Mouse (Mus musculus) CH12.LX (cell line): ENCODE measurements around the gene Cd180. TPM values are rescaled to one million over a fixed set of nuclear protein-coding genes. Genes with fewer than 3 reads are reported as not detected.
A peak's percentile ranks its signal among the peaks of the same experiment; 100 is the strongest.

Experiments
- DNase-seq: peaks from one replicate; pipeline ENCODE4 v3.0.0-alpha.2; 2013; ENCODE audit errors: extremely low read depth
- H3K27ac ChIP-seq: 2 replicates; pipeline ENCODE4 v1.5.1; 2012; ENCODE audit warnings: low read depth, mild to moderate bottlenecking, control low read depth, moderate library complexity; ENCODE audit not compliant: insufficient read depth
- H3K27me3 ChIP-seq: replicated peaks from 2 replicates; pipeline ENCODE3; 2012; ENCODE audit warnings: inconsistent platforms
- H3K36me3 ChIP-seq, 2 experiments: replicated peaks in 1 of 2; 2 replicates each; pipeline versions ENCODE3 to v1.6.1; 2012; ENCODE audit warnings: inconsistent platforms in 1 of 2, low read length in 1 of 2, mild to moderate bottlenecking in 1 of 2, mixed read lengths in 1 of 2, moderate library complexity in 1 of 2; ENCODE audit not compliant: control insufficient read depth in 1 of 2, insufficient read depth in 1 of 2
- H3K4me1 ChIP-seq, 2 experiments: 2 replicates each; pipeline ENCODE4 v1.6.1; 2012; ENCODE audit warnings: inconsistent platforms in 1 of 2, moderate library complexity in 1 of 2; ENCODE audit not compliant: insufficient read depth in 2 of 2, control insufficient read depth in 1 of 2
- H3K4me2 ChIP-seq: 2 replicates; pipeline ENCODE4 v1.6.1; 2012; ENCODE audit warnings: low read depth, mild to moderate bottlenecking, control low read depth; ENCODE audit not compliant: poor library complexity, insufficient read depth, severe bottlenecking
- H3K4me3 ChIP-seq, 3 experiments: fragments of 150-350 bp in 1 of 3; sonication (generic) in 1 of 3; replicated peaks in 1 of 3; 2 replicates each; pipeline versions ENCODE3 to v1.5.1; 2011 to 2012; ENCODE audit warnings: low read depth in 2 of 3, low read length in 2 of 3, mild to moderate bottlenecking in 2 of 3, moderate library complexity in 2 of 3, control low read depth in 1 of 3, improper control_type of control experiment in 1 of 3, inconsistent platforms in 1 of 3, mixed read lengths in 1 of 3; ENCODE audit not compliant: poor library complexity in 1 of 3
- H3K79me2 ChIP-seq: replicated peaks from 2 replicates; pipeline ENCODE4 v1.6.1; 2012; ENCODE audit warnings: mild to moderate bottlenecking, moderate library complexity; ENCODE audit not compliant: control insufficient read depth, poor library complexity, insufficient read depth, severe bottlenecking; ENCODE audit errors: extremely low read depth
- H3K9ac ChIP-seq: 2 replicates; pipeline ENCODE4 v1.6.1; 2012; ENCODE audit warnings: low read depth, mild to moderate bottlenecking, control low read depth, moderate library complexity; ENCODE audit not compliant: insufficient read depth
- H3K9me3 ChIP-seq: replicated peaks from 2 replicates; pipeline ENCODE3; 2012; ENCODE audit warnings: low read length, inconsistent platforms, mixed read lengths
- BHLHE40 ChIP-seq: IDR thresholded peaks from 2 replicates; pipeline ENCODE4 v1.6.1; 2011; ENCODE audit warnings: mild to moderate bottlenecking, low read depth, low read length, improper control_type of control experiment
- CHD1 ChIP-seq: IDR thresholded peaks from 2 replicates; pipeline ENCODE4 v1.6.1; 2012; ENCODE audit warnings: low read depth, low read length, improper control_type of control experiment, inconsistent platforms
- CHD2 ChIP-seq: IDR thresholded peaks from 2 replicates; pipeline ENCODE4 v1.6.1; 2011; ENCODE audit warnings: low read length, improper control_type of control experiment
- CTCF ChIP-seq, 2 experiments: IDR thresholded peaks in 1 of 2; conservative IDR thresholded peaks in 1 of 2; 2 replicates each; pipeline ENCODE4 v1.5.1; 2011 to 2012; ENCODE audit warnings: low read depth in 2 of 2, low read length in 2 of 2, improper control_type of control experiment in 1 of 2, inconsistent platforms in 1 of 2, mild to moderate bottlenecking in 1 of 2, moderate library complexity in 1 of 2
- ELF1 ChIP-seq: IDR thresholded peaks from 2 replicates; pipeline ENCODE4 v1.6.1; 2014; ENCODE audit warnings: low read depth, mild to moderate bottlenecking, inconsistent platforms, low read length, improper control_type of control experiment
- EP300 ChIP-seq: IDR thresholded peaks from 2 replicates; pipeline ENCODE4 v1.6.1; 2011; ENCODE audit warnings: low read length, improper control_type of control experiment
- HCFC1 ChIP-seq: IDR thresholded peaks from 2 replicates; pipeline ENCODE4 v1.6.1; 2012; ENCODE audit warnings: low read depth, mild to moderate bottlenecking, inconsistent platforms, low read length, improper control_type of control experiment
- IRF4 ChIP-seq: IDR thresholded peaks from 2 replicates; pipeline ENCODE4 v1.6.1; 2014; ENCODE audit warnings: low read depth, mild to moderate bottlenecking, inconsistent platforms, low read length, improper control_type of control experiment
- JUN ChIP-seq: IDR thresholded peaks from 2 replicates; pipeline ENCODE4 v1.6.1; 2011; ENCODE audit warnings: low read depth, mild to moderate bottlenecking, low read length, improper control_type of control experiment, moderate library complexity; ENCODE audit not compliant: insufficient read depth
- JUND ChIP-seq: conservative IDR thresholded peaks from 2 replicates; pipeline ENCODE4 v1.6.1; 2011; ENCODE audit warnings: low read depth, low read length, improper control_type of control experiment
- MAFK ChIP-seq: IDR thresholded peaks from 2 replicates; pipeline ENCODE4 v1.6.1; 2011; ENCODE audit warnings: low read length, improper control_type of control experiment; ENCODE audit not compliant: insufficient replicate concordance
- MAX ChIP-seq: IDR thresholded peaks from 2 replicates; pipeline ENCODE4 v1.6.1; 2011; ENCODE audit warnings: low read length, improper control_type of control experiment
- MEF2A ChIP-seq: IDR thresholded peaks from 2 replicates; pipeline ENCODE4 v1.6.1; 2014; ENCODE audit warnings: low read depth, mild to moderate bottlenecking, inconsistent platforms, low read length, improper control_type of control experiment, borderline replicate concordance
- MXI1 ChIP-seq: IDR thresholded peaks from 2 replicates; pipeline ENCODE4 v1.6.1; 2011; ENCODE audit warnings: mild to moderate bottlenecking, low read depth, low read length, improper control_type of control experiment
- MYC ChIP-seq: IDR thresholded peaks from 2 replicates; pipeline ENCODE4 v1.6.1; 2011; ENCODE audit warnings: low read depth, mild to moderate bottlenecking, improper control_type of control experiment, low read length
- PAX5 ChIP-seq: IDR thresholded peaks from 2 replicates; pipeline ENCODE4 v1.6.1; 2012; ENCODE audit warnings: low read length, inconsistent platforms, mixed read lengths
- POLR2A ChIP-seq: IDR thresholded peaks from 2 replicates; pipeline ENCODE4 v1.6.1; 2011; ENCODE audit warnings: low read depth, mild to moderate bottlenecking, improper control_type of control experiment, low read length
- POLR2AphosphoS2 ChIP-seq: IDR thresholded peaks from 2 replicates; pipeline ENCODE4 v1.6.1; 2011; ENCODE audit warnings: low read depth, low read length, improper control_type of control experiment
- RCOR1 ChIP-seq: conservative IDR thresholded peaks from 2 replicates; pipeline ENCODE4 v1.6.1; 2012; ENCODE audit warnings: low read depth, mild to moderate bottlenecking, inconsistent platforms, low read length, improper control_type of control experiment
- SIN3A ChIP-seq: IDR thresholded peaks from 2 replicates; pipeline ENCODE4 v1.6.1; 2012; ENCODE audit warnings: low read length, improper control_type of control experiment, inconsistent platforms
- TBP ChIP-seq: conservative IDR thresholded peaks from 2 replicates; pipeline ENCODE4 v1.6.1; 2011; ENCODE audit warnings: low read depth, low read length, improper control_type of control experiment
- TCF12 ChIP-seq: IDR thresholded peaks from 2 replicates; pipeline ENCODE4 v1.6.1; 2014; ENCODE audit warnings: low read depth, mild to moderate bottlenecking, inconsistent platforms, low read length, improper control_type of control experiment
- UBTF ChIP-seq: IDR thresholded peaks from 2 replicates; pipeline ENCODE4 v1.6.1; 2012; ENCODE audit warnings: low read depth, mild to moderate bottlenecking, inconsistent platforms, low read length, improper control_type of control experiment, moderate library complexity
- USF1 ChIP-seq: IDR thresholded peaks from 2 replicates; pipeline ENCODE4 v1.6.1; 2014; ENCODE audit warnings: low read depth, mild to moderate bottlenecking, inconsistent platforms, low read length, improper control_type of control experiment
- ZC3H11A ChIP-seq: IDR thresholded peaks from 2 replicates; pipeline ENCODE4 v1.6.1; 2012; ENCODE audit warnings: low read depth, mild to moderate bottlenecking, inconsistent platforms, low read length, improper control_type of control experiment
- ZMIZ1 ChIP-seq: IDR thresholded peaks from 2 replicates; pipeline ENCODE4 v1.6.1; 2012; ENCODE audit warnings: low read depth, mild to moderate bottlenecking, inconsistent platforms, low read length, improper control_type of control experiment
- ZNF384 ChIP-seq: IDR thresholded peaks from 2 replicates; pipeline ENCODE4 v1.6.1; 2012; ENCODE audit warnings: low read depth, low read length, improper control_type of control experiment, inconsistent platforms
- dilution Hi-C: fragments of 300-500 bp; cut with MboI; formaldehyde crosslinking; loops from 2 replicates; pipeline ENCODE4 v1.14.3; 2020; ENCODE audit warnings: low sequenced_read_pairs; ENCODE audit not compliant: extremely low pct_unique_long_range_greater_than_20kb, extremely low pct_ligation_motif_present
- in situ Hi-C: fragments of 300-500 bp; cut with MboI; formaldehyde crosslinking; loops from 3 replicates; pipeline ENCODE4 v1.14.3; 2019; ENCODE audit warnings: low sequenced_read_pairs, low pct_ligation_motif_present, low pct_unique_long_range_greater_than_20kb, mixed read lengths
- polyA plus RNA-seq: library from polyadenylated mRNA; unstranded; fragments of >175 nt; gene quantifications from 2 replicates; pipeline ENCODE4 v1.2.1, GENCODE M21; 2012; ENCODE audit warnings: low read depth; ENCODE audit not compliant: insufficient read length
- total RNA-seq, 2 experiments: library from RNA; depleted of rRNA; stranded (reverse); fragments of 300-350 nt in 1 of 2; fragments of >200 nt in 1 of 2; gene quantifications; 2 replicates each; pipeline ENCODE4 v1.2.3; 2012 to 2014

The Cd180 gene
- total and polyA plus RNA-seq, 3 experiments, result 34.2 to 232 (median 40.4) TPM

DNA sequence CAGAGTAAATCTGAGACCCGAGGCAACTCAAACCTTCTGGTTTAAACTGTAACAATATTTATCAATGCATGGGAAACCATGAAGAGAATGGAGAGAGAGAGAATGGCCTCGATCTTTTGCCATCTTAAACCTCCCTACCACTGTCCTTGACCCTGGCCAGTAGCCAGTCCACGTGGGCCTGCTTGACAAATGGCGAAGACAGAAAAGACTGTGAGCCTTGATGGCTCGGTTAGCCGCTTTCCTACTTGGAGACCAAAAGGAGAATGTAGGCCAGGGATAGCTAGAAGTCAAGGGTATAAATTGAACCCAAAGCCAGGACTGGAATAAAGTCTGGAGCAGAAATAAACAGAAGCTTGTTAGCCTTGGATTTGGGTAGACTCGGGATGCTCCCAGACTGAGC is 796 bp downstream of the Cd180 start:
- TF ChIP-seq RCOR1 (no peak), EP300 (no peak), MAX (peak; percentile 60; the same call in 1 of the 2 replicates), USF1 (peak; percentile 37), BHLHE40 (no peak), MXI1 (peak; percentile 93; the same call in 1 of the 2 replicates), POLR2AphosphoS2 (0 out of 2 replicates have a peak, but pooled peaks have one; percentile 3), ZC3H11A (no peak), SIN3A (no peak; the same call in 1 of the 2 replicates), UBTF (0 out of 2 replicates have a peak, but pooled peaks have one; percentile 4)
- no peaks in the 10 kb centered on the region for H3K9me3 ChIP-seq
- H3K4me1 ChIP-seq, result peaks cover 26 to 47% of the 10 kb centered on the region in 2 experiments
- H3K36me3 ChIP-seq, result peaks cover 10 to 12% of the 10 kb centered on the region in 2 experiments
- peaks cover 54% of the 10 kb centered on the region for H3K79me2 ChIP-seq
- in situ Hi-C loops, result loop anchor here (5.0 to 10.0 kb wide), 2 partner anchors 33 to 211 kb away; no protein-coding TSS in a partner anchor
- H3K4me2 ChIP-seq, result peak overlapping the region; percentile 57
- peak overlapping the region; percentile 98 for H3K27ac ChIP-seq
- dilution Hi-C loops, result no loop called here
- H3K9ac ChIP-seq, result peak overlapping the region; percentile 100
- H3K4me3 ChIP-seq, result peak overlapping the region; percentile 69 to 98 (median 91)
- H3K27me3 ChIP-seq, result no peaks in the 10 kb centered on the region
- DNase-seq, result no peak

DNA sequence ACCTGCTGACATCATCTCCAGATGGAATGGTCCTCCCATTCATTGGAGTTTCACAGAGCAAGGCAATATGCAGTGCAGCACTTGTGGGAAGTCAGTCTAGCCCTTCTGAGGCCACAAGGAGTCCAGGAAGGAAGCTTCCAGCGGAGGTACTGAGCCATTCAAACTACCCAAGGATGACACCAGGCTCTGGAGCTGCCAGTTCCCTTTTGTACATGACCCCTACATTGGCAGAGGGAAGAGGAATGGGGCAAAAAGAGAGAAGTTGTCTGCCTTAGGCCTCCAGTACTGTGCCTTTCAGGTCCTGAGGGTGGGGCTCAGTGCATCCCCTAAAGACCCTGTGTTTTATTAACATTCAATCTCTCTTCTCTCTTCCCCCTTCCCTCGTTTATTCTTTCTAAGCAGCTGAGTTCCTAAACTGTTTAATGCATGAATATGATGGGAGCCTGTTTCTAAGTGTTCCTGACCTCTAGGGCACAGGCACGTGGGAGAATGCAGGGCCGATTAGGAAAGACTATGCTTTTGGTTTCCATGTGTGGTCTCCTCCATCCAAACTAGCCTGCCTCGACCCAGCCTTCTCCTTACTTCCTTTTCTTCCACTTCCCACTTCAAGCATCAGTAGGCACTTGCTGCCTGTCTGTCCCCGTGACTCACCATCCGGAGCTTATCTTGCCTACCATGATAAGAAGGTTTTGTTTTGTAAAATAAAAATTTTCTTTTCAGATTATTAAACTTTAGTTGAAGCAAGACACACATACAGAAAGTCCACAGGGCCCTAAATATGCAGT is 2.0 kb downstream of the Cd180 start:
- DNase-seq, result no peak
- TF ChIP-seq ELF1 (no peak), POLR2A (no peak; the same call in 1 of the 2 replicates), UBTF (no peak), ZNF384 (no peak), EP300 (no peak), MYC (peak; percentile 84), JUND (no peak), MAFK (no peak), IRF4 (0 out of 2 replicates have a peak, but pooled peaks have one; percentile 13), PAX5 (no peak), TCF12 (no peak), SIN3A (peak; percentile 50; the same call in 1 of the 2 replicates), CHD2 (no peak), CHD1 (no peak; the same call in 1 of the 2 replicates), MEF2A (0 out of 2 replicates have a peak, but pooled peaks have one; percentile 0), BHLHE40 (peak; percentile 51), MAX (0 out of 2 replicates have a peak, but pooled peaks have one; percentile 46), ZMIZ1 (peak; percentile 44; the same call in 1 of the 2 replicates), POLR2AphosphoS2 (no peak), HCFC1 (no peak), MXI1 (peak; percentile 76), CTCF (conservative IDR thresholded peaks at IDR 0.05 in 1 of 2, IDR thresholded peaks at IDR 0.05 in 1 of 2; ENCODE audit: low read depth in 2 of 2, low read length in 2 of 2) (no peak), TBP (0 out of 2 replicates have a peak, but pooled peaks have one; percentile 5), JUN (no peak)
- peaks cover 66% of the 10 kb centered on the region for H3K79me2 ChIP-seq
- H3K9ac ChIP-seq, result peak overlapping the region; percentile 100
- H3K4me3 ChIP-seq, result peak overlapping the region; percentile 69 to 98 (median 91)
- H3K9me3 ChIP-seq, result no peaks in the 10 kb centered on the region
- peaks cover 28 to 51% of the 10 kb centered on the region in 2 experiments for H3K4me1 ChIP-seq
- in situ Hi-C loops, result loop anchor here (10.0 kb wide), 1 partner anchor 209 kb away; no protein-coding TSS in a partner anchor
- dilution Hi-C loops, result no loop called here
- H3K27ac ChIP-seq, result peak overlapping the region; percentile 98
- no peaks in the 10 kb centered on the region for H3K27me3 ChIP-seq
- H3K4me2 ChIP-seq, result peak overlapping the region; percentile 57
- H3K36me3 ChIP-seq, result peaks cover 12 to 22% of the 10 kb centered on the region in 2 experiments
